Mouse (Mus musculus) kidney, embryonic 14.5 days (tissue): ENCODE results near the gene Aamdc. TPM values are rescaled to one million over a fixed set of nuclear protein-coding genes. Genes with fewer than 3 reads are reported as not detected.

Experiments used
- ATAC-seq: fragments of 200-750 bp; cut with Nextera tagmentation; 2 replicates; pipeline ENCODE4 v1.8.0; 2017; ENCODE audit warnings: moderate number of reproducible peaks, mild to moderate bottlenecking, moderate TSS enrichment, moderate library complexity; ENCODE audit not compliant: low FRiP score, low TSS enrichment
- H3K27ac ChIP-seq: fragments of 300-500 bp; sonication (generic); 2 replicates; pipeline ENCODE4 v1.5.1; 2014; ENCODE audit warnings: low read depth, mild to moderate bottlenecking, low read length, moderate library complexity, mixed read lengths
- H3K27me3 ChIP-seq: fragments of 300-500 bp; sonication (generic); 2 replicates; pipeline ENCODE4 v1.6.1; 2014; ENCODE audit warnings: mild to moderate bottlenecking, low read length; ENCODE audit not compliant: control insufficient read depth, insufficient read depth
- H3K36me3 ChIP-seq: fragments of 300-500 bp; sonication (generic); 2 replicates; pipeline ENCODE4 v1.6.1; 2014; ENCODE audit warnings: low read length, mixed read lengths; ENCODE audit not compliant: control insufficient read depth, insufficient read depth
- H3K4me1 ChIP-seq: fragments of 300-500 bp; sonication (generic); 2 replicates; pipeline ENCODE4 v1.6.1; 2014; ENCODE audit warnings: low read length, mixed read lengths; ENCODE audit not compliant: control insufficient read depth, insufficient read depth
- H3K4me2 ChIP-seq: fragments of 300-500 bp; sonication (generic); replicated peaks from 2 replicates; pipeline ENCODE4 v1.6.1; 2014; ENCODE audit warnings: low read depth, mild to moderate bottlenecking, low read length
- H3K4me3 ChIP-seq: fragments of 300-500 bp; sonication (generic); 2 replicates; pipeline ENCODE4 v1.5.1; 2014; ENCODE audit warnings: mild to moderate bottlenecking, low read length
- H3K9ac ChIP-seq: fragments of 300-500 bp; sonication (generic); 2 replicates; pipeline ENCODE4 v1.6.1; 2014; ENCODE audit warnings: low read depth, mild to moderate bottlenecking, low read length, moderate library complexity
- H3K9me3 ChIP-seq: fragments of 300-500 bp; sonication (generic); 2 replicates; pipeline ENCODE4 v1.6.1; 2016; ENCODE audit warnings: low read length; ENCODE audit not compliant: control insufficient read depth
- WGBS: fragments of 180-500 bp; shearing (Covaris S2); extraction: QIAGEN DNeasy Blood & Tissue Kit; methylation state at CpG from one replicate; pipeline ENCODE4 v1.1.7; 2014; 5-methylcytosine and 5-hydroxymethylcytosine counted together
- polyA plus RNA-seq: library from polyadenylated mRNA; unstranded; fragments of >200 nt; fragmentation: Nextera tagmentation; extraction: Ambion mirVana; gene quantifications from 2 replicates; pipeline ENCODE4 v1.2.1, GENCODE M21; 2014

The Aamdc gene
- polyA plus RNA-seq: 44.4 and 50.8 TPM in 2 replicates

DNA sequence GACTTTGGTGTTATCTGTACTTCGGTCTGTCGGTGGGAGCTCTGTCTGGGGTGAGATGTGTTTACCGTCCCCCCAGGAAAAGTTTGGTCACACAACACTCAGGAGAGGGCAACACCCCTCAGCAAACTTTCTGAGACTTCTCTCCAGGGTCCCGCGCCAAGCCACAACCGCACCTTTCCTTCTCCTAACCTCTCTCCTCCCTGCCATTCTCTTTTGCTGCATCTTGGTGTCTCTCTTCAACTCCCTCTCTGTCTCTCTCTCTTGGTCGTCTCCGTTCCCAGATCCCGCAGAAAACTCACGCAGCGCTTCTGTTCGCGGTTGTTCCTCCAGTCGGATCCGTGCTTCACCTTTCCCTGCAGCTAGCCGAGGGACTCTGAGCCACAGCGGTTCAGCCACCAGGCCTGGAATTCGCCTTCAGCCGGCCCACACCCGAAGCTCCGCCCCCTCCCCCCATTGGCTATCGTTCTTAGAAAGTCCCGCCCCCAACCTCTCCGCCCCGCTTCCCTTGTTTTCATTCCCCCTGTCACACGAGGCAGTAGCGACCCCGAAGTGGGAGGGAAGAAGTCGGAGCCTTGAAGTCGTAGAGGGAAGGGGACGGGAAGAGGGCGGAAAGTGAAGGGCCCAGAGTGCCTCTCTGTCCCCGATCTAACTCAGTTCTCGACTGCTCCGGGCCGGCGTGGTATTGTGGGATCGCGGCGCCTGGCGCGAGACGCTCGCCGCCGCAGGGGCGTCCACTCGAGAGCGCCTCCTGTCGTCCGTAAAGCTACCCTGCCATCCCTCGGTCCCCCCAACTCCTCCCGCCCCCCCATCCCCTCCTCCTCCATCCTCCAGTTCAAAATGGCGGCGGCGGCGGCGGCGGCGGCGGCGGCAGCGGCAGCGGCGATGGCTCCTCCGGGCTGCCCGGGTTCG is at the start of gene Aamdc, which contains the start of gene Rsf1:
Gene Aamdc, minus strand, starts transcription at position 431 of the 909 bp plus-strand sequence.
Gene Rsf1, plus strand, starts transcription at position 823 of the 909 bp plus-strand sequence.
- no peaks in the 10 kb centered on the region for H3K36me3 ChIP-seq
- peak within 1 kb of the TSS; percentile 89 for H3K4me2 ChIP-seq
- no peaks in the 10 kb centered on the region; the same call in 1 of the 2 replicates for H3K9me3 ChIP-seq
- peak within 1 kb of the TSS; percentile 98 for H3K27ac ChIP-seq
- WGBS: under 1% methylated on average over 52 of the region's 68 CpGs
- H3K9ac ChIP-seq: peak within 1 kb of the TSS; percentile 99
- ATAC-seq: peak; percentile 96
- no peaks in the 10 kb centered on the region for H3K27me3 ChIP-seq
- peaks cover 4% of the 10 kb centered on the region for H3K4me1 ChIP-seq
- peak within 1 kb of the TSS; percentile 99 for H3K4me3 ChIP-seq

GRCm38 (mm10) chr7:97623402-97623801 is 44.1 kb upstream of the Aamdc start:
- Histone ChIP-seq H3K36me3 (no peaks in the 10 kb centered on the region), H3K27me3 (no peaks in the 10 kb centered on the region), H3K27ac (no peak overlapping the region), H3K9me3 (no peaks in the 10 kb centered on the region), H3K4me2 (no peak overlapping the region), H3K4me1 (no peaks in the 10 kb centered on the region), H3K9ac (no peak overlapping the region), H3K4me3 (no peak overlapping the region)
- no peak for ATAC-seq

DNA sequence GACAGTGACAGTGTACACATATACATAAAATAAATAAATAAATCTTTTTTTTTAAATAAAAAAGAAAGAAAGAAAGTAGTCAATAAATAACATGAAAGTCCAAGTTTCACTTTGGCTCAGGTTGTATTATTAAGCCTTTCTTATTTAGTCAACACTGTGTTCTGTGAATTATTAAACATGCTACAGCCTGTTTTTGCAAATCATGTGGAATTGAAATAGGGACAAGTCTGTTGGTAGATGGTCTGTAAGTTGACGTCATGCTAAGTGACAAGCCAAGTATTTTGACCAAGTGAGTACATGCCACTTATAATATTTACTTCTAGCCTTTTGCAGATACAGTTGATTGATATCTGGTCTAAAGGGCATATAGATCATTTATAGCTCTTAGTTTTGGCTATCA is 43.4 kb upstream of the Aamdc start:
- peaks cover 3% of the 10 kb centered on the region; the same call in 1 of the 2 replicates for H3K36me3 ChIP-seq
- H3K27me3 ChIP-seq: no peaks in the 10 kb centered on the region
- 90% methylated on average over 1 of the region's 1 CpGs for WGBS
- no peak overlapping the region for H3K27ac ChIP-seq
- H3K4me2 ChIP-seq: no peak overlapping the region
- no peak overlapping the region for H3K9ac ChIP-seq
- no peak overlapping the region for H3K4me3 ChIP-seq
- H3K9me3 ChIP-seq: no peaks in the 10 kb centered on the region
- ATAC-seq: no peak
- no peaks in the 10 kb centered on the region for H3K4me1 ChIP-seq

DNA sequence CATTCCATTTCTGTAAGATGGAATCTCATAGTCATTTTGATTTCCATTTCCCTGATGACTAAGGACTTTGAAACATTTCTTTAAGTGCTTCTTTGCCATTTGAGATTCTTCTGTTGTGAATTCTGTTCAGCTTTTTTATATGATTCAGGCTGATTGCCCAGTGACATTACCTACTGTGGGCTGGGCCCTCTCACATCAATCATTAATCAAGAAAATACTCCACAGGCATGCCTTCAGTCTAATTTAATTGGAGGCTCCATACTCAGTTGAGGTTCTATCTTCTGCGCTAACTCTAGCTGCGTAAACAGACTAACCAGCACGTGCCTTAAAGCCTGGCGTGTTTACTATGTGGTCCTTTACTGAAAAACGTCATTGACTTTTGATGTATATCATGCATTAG is 42.0 kb upstream of the Aamdc start:
- H3K4me2 ChIP-seq: no peak overlapping the region
- H3K4me3 ChIP-seq: no peak overlapping the region
- peaks cover 5% of the 10 kb centered on the region; the same call in 1 of the 2 replicates for H3K36me3 ChIP-seq
- H3K9ac ChIP-seq: no peak overlapping the region
- H3K27ac ChIP-seq: no peak overlapping the region
- no peaks in the 10 kb centered on the region for H3K4me1 ChIP-seq
- no peaks in the 10 kb centered on the region for H3K9me3 ChIP-seq
- 94% methylated on average over 5 of the region's 5 CpGs for WGBS
- no peak for ATAC-seq
- no peaks in the 10 kb centered on the region for H3K27me3 ChIP-seq

DNA sequence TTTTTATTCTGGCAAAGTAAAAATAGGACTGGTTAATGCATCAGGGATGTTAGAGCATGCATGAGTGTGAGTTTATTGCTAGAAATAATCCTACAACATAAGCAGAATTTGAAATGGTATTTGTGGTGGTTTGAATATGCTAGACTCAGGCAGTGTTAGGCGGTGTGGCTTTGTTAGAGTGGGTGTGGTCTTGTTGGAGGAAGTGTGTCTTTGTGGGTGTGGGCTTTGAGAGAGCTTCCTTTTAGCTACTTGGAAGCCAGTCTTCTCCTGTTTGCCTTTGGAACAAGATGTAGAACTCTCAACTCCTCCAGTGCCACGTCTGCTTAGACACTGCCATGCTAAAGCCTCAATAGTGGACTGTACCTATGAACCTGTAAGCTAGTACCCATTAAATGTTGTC is 19.3 kb upstream of the Aamdc start:
- no peak overlapping the region for H3K4me3 ChIP-seq
- H3K27ac ChIP-seq: no peak overlapping the region
- 91% methylated on average over 2 of the region's 2 CpGs for WGBS
- ATAC-seq: no peak
- no peak overlapping the region for H3K4me2 ChIP-seq
- no peaks in the 10 kb centered on the region for H3K4me1 ChIP-seq
- H3K27me3 ChIP-seq: no peaks in the 10 kb centered on the region
- no peaks in the 10 kb centered on the region for H3K9me3 ChIP-seq
- no peaks in the 10 kb centered on the region for H3K36me3 ChIP-seq
- H3K9ac ChIP-seq: no peak overlapping the region

GRCm38 (mm10) chr7:97593535-97593934 is 14.2 kb upstream of the Aamdc start:
- Histone ChIP-seq H3K4me2 (no peak overlapping the region), H3K4me3 (no peak overlapping the region), H3K9ac (no peak overlapping the region), H3K36me3 (no peaks in the 10 kb centered on the region), H3K27me3 (no peaks in the 10 kb centered on the region), H3K4me1 (peaks cover 7% of the 10 kb centered on the region; the same call in 1 of the 2 replicates), H3K27ac (no peak overlapping the region), H3K9me3 (no peaks in the 10 kb centered on the region)
- no peak for ATAC-seq
- WGBS: 85% methylated on average over 2 of the region's 2 CpGs

DNA sequence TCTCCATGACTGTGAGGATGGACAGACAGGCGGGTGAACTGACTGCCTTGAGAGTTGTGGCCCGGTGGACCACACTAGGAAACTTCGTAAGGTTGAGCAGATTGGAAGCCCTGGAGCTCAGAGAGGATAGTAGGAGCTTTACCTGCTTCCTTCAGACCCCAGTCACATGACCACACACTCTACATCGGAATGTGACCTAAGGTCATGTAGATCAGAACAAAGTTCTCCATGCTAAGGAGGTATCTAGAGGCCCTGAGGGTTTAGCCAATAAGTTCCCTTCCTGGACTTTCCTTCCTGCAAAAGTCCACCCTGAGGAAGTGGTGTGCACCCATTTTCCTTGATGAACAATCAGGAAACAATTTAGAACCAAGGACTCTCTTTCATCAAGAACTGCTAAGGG is 13.1 kb upstream of the Aamdc start:
- H3K9me3 ChIP-seq: no peaks in the 10 kb centered on the region
- no peak overlapping the region for H3K4me2 ChIP-seq
- no peaks in the 10 kb centered on the region for H3K36me3 ChIP-seq
- WGBS: 94% methylated on average over 4 of the region's 4 CpGs
- H3K27ac ChIP-seq: no peak overlapping the region
- ATAC-seq: no peak
- no peak overlapping the region for H3K4me3 ChIP-seq
- no peak overlapping the region for H3K9ac ChIP-seq
- no peaks in the 10 kb centered on the region for H3K27me3 ChIP-seq
- peaks cover 7% of the 10 kb centered on the region; the same call in 1 of the 2 replicates for H3K4me1 ChIP-seq

DNA sequence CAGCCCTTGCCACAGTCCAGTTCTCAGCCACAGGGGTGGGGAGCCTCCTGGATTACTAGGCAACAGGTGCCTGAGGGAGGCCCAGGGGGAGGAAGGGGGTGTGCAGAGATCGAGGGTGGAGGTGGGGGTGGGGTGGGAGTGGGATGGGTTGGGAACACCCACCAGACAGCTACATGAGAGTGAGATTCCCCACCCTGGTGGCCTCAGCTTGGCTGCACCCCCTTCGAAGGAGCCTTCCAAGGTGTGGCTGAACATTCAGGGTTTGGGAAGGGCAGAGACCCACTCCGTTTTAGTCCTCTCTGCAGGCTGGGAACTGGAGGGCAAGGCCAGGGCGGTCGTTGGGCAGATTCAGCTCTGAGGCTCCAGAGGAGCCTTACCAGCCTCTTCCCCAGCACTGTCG is 12.0 kb upstream of the Aamdc start:
- no peak for ATAC-seq
- Histone ChIP-seq H3K9me3 (no peaks in the 10 kb centered on the region), H3K4me3 (no peak overlapping the region), H3K36me3 (no peaks in the 10 kb centered on the region), H3K27ac (no peak overlapping the region), H3K4me2 (no peak overlapping the region), H3K4me1 (peaks cover 7% of the 10 kb centered on the region; the same call in 1 of the 2 replicates), H3K9ac (no peak overlapping the region), H3K27me3 (no peaks in the 10 kb centered on the region)
- WGBS: 80% methylated on average over 6 of the region's 6 CpGs

GRCm38 (mm10) chr7:97590488-97590887 is 11.2 kb upstream of the Aamdc start:
- Histone ChIP-seq H3K27ac (no peak overlapping the region), H3K9me3 (no peaks in the 10 kb centered on the region), H3K9ac (no peak overlapping the region), H3K4me1 (peaks cover 7% of the 10 kb centered on the region; the same call in 1 of the 2 replicates), H3K4me2 (no peak overlapping the region), H3K27me3 (no peaks in the 10 kb centered on the region), H3K4me3 (no peak overlapping the region), H3K36me3 (no peaks in the 10 kb centered on the region)
- 24% methylated on average over 3 of the region's 3 CpGs for WGBS
- peak; percentile 33; the same call in 1 of the 2 replicates for ATAC-seq
